Mouse (Mus musculus): ENCODE data around the gene Cog6. TPM values are rescaled to one million over a fixed set of nuclear protein-coding genes. Genes with fewer than 3 reads are reported as not detected.
A peak's percentile ranks its signal among the peaks of the same experiment; 100 is the strongest.

The Cog6 gene
- polyA plus RNA-seq, 1 experiment from 2014 or later: 13.0 TPM

DNA sequence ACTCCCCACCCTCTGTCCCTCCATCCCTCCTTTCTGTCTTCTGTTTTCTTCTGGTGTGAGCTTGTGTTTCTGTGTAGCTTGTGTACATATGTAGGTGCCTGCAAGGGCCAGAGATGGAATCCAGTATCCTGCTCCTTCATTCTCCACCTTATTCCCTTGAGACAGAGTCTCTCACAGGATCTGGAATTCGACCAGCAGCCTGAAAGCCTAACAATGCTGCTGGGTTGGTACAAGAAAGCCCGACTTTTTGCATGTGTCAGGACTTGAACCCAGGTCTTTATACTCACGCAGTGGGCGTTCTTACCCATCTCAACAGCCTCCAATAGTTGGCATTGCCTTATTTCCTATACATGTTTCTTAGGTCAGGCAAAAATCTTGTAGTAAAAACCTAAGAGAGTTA, 28.7 kb upstream of the Cog6 start:
- H3K4me3 ChIP-seq (ENCODE audit: low read depth, low read length): no peak overlapping the region
- no peak overlapping the region for H3K4me2 ChIP-seq (ENCODE audit: low read depth, low read length)
- ATAC-seq (ENCODE audit: low read depth): no peak
- no peaks in the 10 kb centered on the region for H3K36me3 ChIP-seq (ENCODE audit: control insufficient read depth, insufficient read depth)
- no peaks in the 10 kb centered on the region for H3K4me1 ChIP-seq (ENCODE audit: control insufficient read depth, low read depth, low read length)
- no peak overlapping the region for H3K27ac ChIP-seq (ENCODE audit: low read length)
- H3K27me3 ChIP-seq (ENCODE audit: control insufficient read depth, insufficient read depth, low read depth, low read length): peaks cover 27% of the 10 kb centered on the region
- H3K9ac ChIP-seq (ENCODE audit: low read depth, low read length): no peak overlapping the region
- WGBS (ENCODE audit: insufficient replicate concordance): 60% methylated on average over 4 of the region's 4 CpGs
- no peaks in the 10 kb centered on the region for H3K9me3 ChIP-seq (replicated peaks; ENCODE audit: control insufficient read depth, low read length)

DNA sequence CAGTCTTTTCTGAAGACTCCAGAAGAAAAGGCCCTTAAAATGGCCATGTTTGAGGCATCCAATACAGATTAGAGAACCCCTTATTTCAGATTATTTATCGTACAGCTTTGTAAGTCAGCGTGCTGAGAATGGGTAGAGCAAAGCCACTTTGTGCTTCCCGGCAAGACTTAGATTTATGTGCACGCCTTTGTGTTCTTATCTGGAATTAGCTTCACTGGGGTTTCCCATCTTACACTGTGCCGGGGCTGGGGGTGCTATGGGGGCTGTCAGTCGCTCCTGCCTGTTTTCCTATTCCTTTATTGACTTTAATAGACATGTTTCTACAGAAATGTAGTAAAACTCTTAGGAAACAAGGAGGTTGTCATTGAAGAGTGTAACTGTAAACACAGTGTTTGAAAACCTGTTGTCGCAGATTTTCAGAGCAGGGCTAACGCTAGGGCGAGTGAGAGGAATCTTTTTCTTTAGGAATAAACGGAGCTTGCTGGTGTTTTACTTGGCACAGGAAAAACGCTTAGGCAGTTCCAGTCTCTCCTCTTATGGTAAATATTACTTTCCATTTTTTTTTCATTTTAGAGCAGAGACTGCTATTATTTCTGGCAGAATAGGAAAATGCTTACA, 27.8 kb upstream of the Cog6 start:
- Histone ChIP-seq H3K27me3 (ENCODE audit: control insufficient read depth, insufficient read depth, low read depth, low read length) (peaks cover 37% of the 10 kb centered on the region), H3K9ac (ENCODE audit: low read depth, low read length) (no peak overlapping the region), H3K9me3 (replicated peaks; ENCODE audit: control insufficient read depth, low read length) (no peaks in the 10 kb centered on the region), H3K27ac (ENCODE audit: low read length) (no peak overlapping the region), H3K4me3 (ENCODE audit: low read depth, low read length) (no peak overlapping the region), H3K4me1 (ENCODE audit: control insufficient read depth, low read depth, low read length) (no peaks in the 10 kb centered on the region), H3K4me2 (ENCODE audit: low read depth, low read length) (no peak overlapping the region), H3K36me3 (ENCODE audit: control insufficient read depth, insufficient read depth) (no peaks in the 10 kb centered on the region)
- WGBS (ENCODE audit: insufficient replicate concordance): 56% methylated on average over 11 of the region's 11 CpGs
- no peak for ATAC-seq (ENCODE audit: low read depth)

DNA sequence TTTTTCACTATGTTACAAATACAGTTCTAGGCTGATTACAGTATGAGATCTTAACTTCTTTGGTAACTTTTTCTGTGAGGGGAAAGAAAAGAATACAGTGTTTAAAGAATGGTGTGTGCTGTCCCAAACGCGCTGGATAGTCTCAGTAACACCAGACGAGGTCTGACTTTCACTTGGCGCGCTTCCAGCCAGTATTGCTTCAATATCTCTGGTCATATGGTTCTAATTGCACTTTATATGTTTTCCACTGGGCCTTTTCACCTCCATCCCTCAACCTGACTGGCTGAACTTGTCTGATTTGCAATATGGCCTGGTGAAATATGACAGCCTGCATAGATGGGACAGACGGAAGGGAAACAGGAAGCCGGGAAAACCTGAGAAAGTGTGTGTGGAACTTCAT, 27.2 kb upstream of the Cog6 start:
- H3K4me2 ChIP-seq (ENCODE audit: low read depth, low read length): no peak overlapping the region
- no peaks in the 10 kb centered on the region for H3K4me1 ChIP-seq (ENCODE audit: control insufficient read depth, low read depth, low read length)
- H3K27ac ChIP-seq (ENCODE audit: low read length): no peak overlapping the region
- peaks cover 38% of the 10 kb centered on the region for H3K27me3 ChIP-seq (ENCODE audit: control insufficient read depth, insufficient read depth, low read depth, low read length)
- H3K36me3 ChIP-seq (ENCODE audit: control insufficient read depth, insufficient read depth): no peaks in the 10 kb centered on the region
- 61% methylated on average over 7 of the region's 7 CpGs for WGBS (ENCODE audit: insufficient replicate concordance)
- H3K4me3 ChIP-seq (ENCODE audit: low read depth, low read length): no peak overlapping the region
- no peak overlapping the region for H3K9ac ChIP-seq (ENCODE audit: low read depth, low read length)
- ATAC-seq (ENCODE audit: low read depth): no peak
- no peaks in the 10 kb centered on the region for H3K9me3 ChIP-seq (replicated peaks; ENCODE audit: control insufficient read depth, low read length)

DNA sequence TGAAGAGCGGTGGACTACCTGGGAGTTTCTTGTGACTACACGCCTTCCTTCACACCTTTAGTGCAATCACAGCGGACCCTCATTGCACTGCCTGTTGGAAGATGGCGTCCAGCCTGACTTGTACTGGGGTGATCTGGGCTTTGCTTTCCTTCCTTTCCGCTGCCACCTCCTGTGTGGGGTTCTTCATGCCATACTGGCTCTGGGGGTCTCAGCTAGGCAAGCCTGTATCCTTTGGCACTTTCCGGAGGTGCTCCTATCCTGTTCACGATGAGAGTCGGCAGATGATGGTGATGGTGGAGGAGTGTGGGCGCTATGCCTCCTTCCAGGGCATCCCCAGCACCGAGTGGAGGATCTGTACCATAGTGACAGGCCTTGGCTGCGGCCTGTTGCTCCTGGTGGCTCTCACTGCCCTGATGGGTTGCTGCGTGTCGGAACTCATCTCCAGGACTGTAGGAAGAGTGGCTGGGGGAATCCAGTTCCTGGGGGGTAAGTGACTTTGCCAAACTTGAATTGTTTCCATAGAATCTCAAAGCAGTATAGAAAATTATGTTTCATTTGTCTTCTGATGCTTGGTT, 26.3 kb upstream of the Cog6 start:
- Histone ChIP-seq H3K4me3 (ENCODE audit: low read depth, low read length) (no peak overlapping the region), H3K4me1 (ENCODE audit: control insufficient read depth, low read depth, low read length) (no peaks in the 10 kb centered on the region), H3K9ac (ENCODE audit: low read depth, low read length) (no peak overlapping the region), H3K9me3 (replicated peaks; ENCODE audit: control insufficient read depth, low read length) (no peaks in the 10 kb centered on the region), H3K27ac (ENCODE audit: low read length) (no peak overlapping the region), H3K27me3 (ENCODE audit: control insufficient read depth, insufficient read depth, low read depth, low read length) (peaks cover 41% of the 10 kb centered on the region), H3K36me3 (ENCODE audit: control insufficient read depth, insufficient read depth) (no peaks in the 10 kb centered on the region), H3K4me2 (ENCODE audit: low read depth, low read length) (no peak overlapping the region)
- 70% methylated on average over 13 of the region's 13 CpGs for WGBS (ENCODE audit: insufficient replicate concordance)
- no peak for ATAC-seq (ENCODE audit: low read depth)

DNA sequence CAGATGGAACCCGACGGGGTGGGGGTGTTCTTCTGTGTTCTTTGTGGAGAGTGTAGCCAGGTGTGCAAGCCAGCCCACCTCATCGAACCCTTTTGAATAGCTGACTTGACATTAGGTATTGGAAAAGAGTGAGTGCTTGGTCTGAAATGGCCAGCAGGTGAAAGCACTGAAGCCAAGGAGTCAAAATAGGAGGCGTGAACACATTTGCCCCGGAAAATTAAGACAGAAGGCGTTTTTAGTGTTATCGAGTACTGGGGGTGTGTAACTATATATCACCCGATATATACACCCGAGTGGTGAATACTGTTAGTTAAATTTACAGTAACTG, 25.2 kb upstream of the Cog6 start:
- no peaks in the 10 kb centered on the region for H3K36me3 ChIP-seq (ENCODE audit: control insufficient read depth, insufficient read depth)
- no peak overlapping the region for H3K27ac ChIP-seq (ENCODE audit: low read length)
- H3K9ac ChIP-seq (ENCODE audit: low read depth, low read length): no peak overlapping the region; the same call in 1 of the 2 replicates
- H3K4me3 ChIP-seq (ENCODE audit: low read depth, low read length): peak overlapping the region; percentile 57
- H3K4me1 ChIP-seq (ENCODE audit: control insufficient read depth, low read depth, low read length): no peaks in the 10 kb centered on the region
- ATAC-seq (ENCODE audit: low read depth): no peak
- 25% methylated on average over 9 of the region's 9 CpGs for WGBS (ENCODE audit: insufficient replicate concordance)
- peak overlapping the region; percentile 66 for H3K4me2 ChIP-seq (ENCODE audit: low read depth, low read length)
- H3K27me3 ChIP-seq (ENCODE audit: control insufficient read depth, insufficient read depth, low read depth, low read length): peaks cover 41% of the 10 kb centered on the region
- no peaks in the 10 kb centered on the region for H3K9me3 ChIP-seq (replicated peaks; ENCODE audit: control insufficient read depth, low read length)

DNA sequence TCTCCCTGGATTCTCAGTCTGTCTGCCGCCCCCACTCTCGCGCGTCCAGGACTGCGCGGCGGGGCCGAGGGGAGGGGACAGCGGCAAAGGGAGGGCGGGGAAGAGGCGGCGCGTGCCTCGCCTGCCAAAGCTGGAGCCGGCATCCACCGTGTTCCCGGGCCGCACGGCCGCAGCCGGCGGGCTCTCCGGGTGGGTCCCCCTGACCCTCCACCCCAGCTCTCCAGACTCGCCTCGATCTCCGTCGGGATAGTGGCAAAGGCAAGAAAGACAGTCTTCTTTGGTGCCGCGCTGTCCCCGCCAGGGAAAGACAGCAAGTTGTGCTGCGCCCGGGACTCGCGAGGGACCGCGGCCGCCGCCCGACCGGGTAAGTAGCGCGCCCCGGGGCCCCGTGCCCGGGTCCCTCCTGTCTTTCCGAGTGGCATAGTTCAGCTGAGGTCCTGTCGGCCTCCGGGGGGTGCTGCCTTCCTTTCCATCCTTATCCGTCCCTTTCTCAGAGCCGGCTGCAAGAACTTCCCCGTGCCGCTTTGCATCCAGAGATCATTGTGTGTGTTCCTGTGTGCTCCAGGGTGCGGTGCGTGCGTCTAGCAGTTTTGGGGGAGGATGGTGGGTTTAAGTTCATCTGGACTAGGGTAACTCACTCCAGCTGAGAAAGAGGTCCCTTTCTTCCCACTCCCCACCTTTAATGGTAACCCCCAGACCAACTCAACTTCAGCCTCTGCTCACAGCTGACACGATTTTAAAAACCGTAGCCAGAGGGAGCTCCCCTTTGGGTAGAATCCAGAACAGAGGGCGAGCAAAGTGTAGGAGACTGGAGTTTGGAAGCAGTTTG, 24.6 kb upstream of the Cog6 start, which contains the start of gene Lhfp:
TSS of gene Lhfp (plus strand) at position 118 of the 829 bp plus-strand sequence.
- peak within 1 kb of the TSS; percentile 57 for H3K4me3 ChIP-seq (ENCODE audit: low read depth, low read length)
- no peak within 1 kb of the TSS for H3K27ac ChIP-seq (ENCODE audit: low read length)
- peaks cover 41% of the 10 kb centered on the region for H3K27me3 ChIP-seq (ENCODE audit: control insufficient read depth, insufficient read depth, low read depth, low read length)
- no peaks in the 10 kb centered on the region for H3K4me1 ChIP-seq (ENCODE audit: control insufficient read depth, low read depth, low read length)
- no peaks in the 10 kb centered on the region for H3K9me3 ChIP-seq (replicated peaks; ENCODE audit: control insufficient read depth, low read length)
- under 1% methylated on average over 54 of the region's 58 CpGs for WGBS (ENCODE audit: insufficient replicate concordance)
- 0 out of 2 replicates have a peak, but pooled peaks have one; percentile 41 for ATAC-seq (ENCODE audit: low read depth)
- H3K9ac ChIP-seq (ENCODE audit: low read depth, low read length): peak within 1 kb of the TSS; percentile 39
- H3K36me3 ChIP-seq (ENCODE audit: control insufficient read depth, insufficient read depth): no peaks in the 10 kb centered on the region
- peak within 1 kb of the TSS; percentile 66 for H3K4me2 ChIP-seq (ENCODE audit: low read depth, low read length)

DNA sequence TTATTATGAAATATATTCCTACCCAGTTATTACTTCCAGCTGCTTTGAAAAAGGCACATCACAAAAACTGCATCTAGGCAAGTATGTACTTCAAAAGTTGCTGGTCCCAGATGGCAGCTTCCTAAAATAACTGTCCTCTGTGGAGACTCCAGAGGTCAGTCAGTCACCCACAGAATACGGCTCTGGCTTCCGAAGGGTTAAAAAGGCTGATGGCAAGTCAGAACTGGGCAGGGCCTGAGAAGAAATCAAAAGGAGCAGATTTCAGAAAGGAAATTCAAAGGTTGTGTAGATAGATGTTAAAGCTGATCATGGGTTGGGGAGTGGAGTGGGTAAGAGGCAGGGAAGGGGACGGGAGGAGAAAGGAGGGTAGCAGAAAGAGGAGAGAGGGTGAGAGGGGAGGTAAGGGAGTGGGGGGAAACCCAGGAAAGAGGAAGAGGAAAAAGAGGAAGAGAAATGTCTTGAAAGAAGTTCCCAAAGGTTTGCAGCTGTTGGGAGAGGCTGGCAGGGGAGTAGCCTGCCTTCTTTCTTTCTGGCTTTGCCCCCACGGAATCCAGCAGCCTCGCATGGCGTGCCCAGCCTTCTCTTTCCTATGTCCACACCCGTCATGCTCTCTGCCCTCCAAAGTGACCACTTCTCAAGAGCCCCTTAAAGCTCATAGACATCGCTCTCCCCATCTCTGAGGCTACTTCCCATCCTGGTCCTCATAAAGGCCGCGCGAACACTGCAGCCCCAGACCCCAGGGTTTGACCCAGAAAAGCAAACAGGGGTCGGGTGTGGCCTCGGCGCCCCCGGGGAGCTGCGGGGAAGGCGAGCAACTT, 23.8 kb upstream of the Cog6 start:
- Histone ChIP-seq H3K27ac (ENCODE audit: low read length) (no peak overlapping the region), H3K9me3 (replicated peaks; ENCODE audit: control insufficient read depth, low read length) (no peaks in the 10 kb centered on the region), H3K27me3 (ENCODE audit: control insufficient read depth, insufficient read depth, low read depth, low read length) (peaks cover 41% of the 10 kb centered on the region), H3K36me3 (ENCODE audit: control insufficient read depth, insufficient read depth) (no peaks in the 10 kb centered on the region), H3K4me3 (ENCODE audit: low read depth, low read length) (peak overlapping the region; percentile 57), H3K4me2 (ENCODE audit: low read depth, low read length) (peak overlapping the region; percentile 66), H3K9ac (ENCODE audit: low read depth, low read length) (peak overlapping the region; percentile 28), H3K4me1 (ENCODE audit: control insufficient read depth, low read depth, low read length) (no peaks in the 10 kb centered on the region)
- ATAC-seq (ENCODE audit: low read depth): no peak
- 9% methylated on average over 17 of the region's 17 CpGs for WGBS (ENCODE audit: insufficient replicate concordance)

DNA sequence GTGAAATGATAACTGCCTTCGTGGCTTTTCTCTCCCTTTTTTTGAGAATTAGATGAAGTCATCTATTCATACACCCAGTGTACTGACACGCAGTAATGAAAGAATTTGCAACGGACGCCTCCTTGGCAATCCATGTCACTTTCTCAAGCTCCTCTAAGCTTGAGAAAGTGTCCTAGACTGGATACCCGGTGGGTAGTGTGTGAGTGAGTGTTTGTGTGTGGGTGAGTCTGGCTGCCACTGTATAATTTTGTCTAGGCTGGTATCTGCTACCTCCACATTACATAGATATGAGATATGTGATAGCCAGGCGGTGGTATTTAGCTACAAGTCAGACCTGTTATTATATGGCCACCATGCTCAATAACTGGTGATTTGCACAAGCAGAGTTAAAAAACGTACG, 22.7 kb upstream of the Cog6 start:
- H3K9ac ChIP-seq (ENCODE audit: low read depth, low read length): no peak overlapping the region
- H3K4me1 ChIP-seq (ENCODE audit: control insufficient read depth, low read depth, low read length): no peaks in the 10 kb centered on the region
- WGBS (ENCODE audit: insufficient replicate concordance): 52% methylated on average over 8 of the region's 8 CpGs
- H3K36me3 ChIP-seq (ENCODE audit: control insufficient read depth, insufficient read depth): no peaks in the 10 kb centered on the region
- no peak overlapping the region for H3K4me3 ChIP-seq (ENCODE audit: low read depth, low read length)
- no peak for ATAC-seq (ENCODE audit: low read depth)
- no peak overlapping the region for H3K27ac ChIP-seq (ENCODE audit: low read length)
- no peak overlapping the region for H3K4me2 ChIP-seq (ENCODE audit: low read depth, low read length)
- H3K27me3 ChIP-seq (ENCODE audit: control insufficient read depth, insufficient read depth, low read depth, low read length): peaks cover 41% of the 10 kb centered on the region
- no peaks in the 10 kb centered on the region for H3K9me3 ChIP-seq (replicated peaks; ENCODE audit: control insufficient read depth, low read length)

All from liver, embryonic 16.5 days (tissue).